Mouse (Mus musculus): ENCODE measurements around the gene Gdpd5. TPM values are rescaled to one million over a fixed set of nuclear protein-coding genes. Genes with fewer than 3 reads are reported as not detected.

Gene Gdpd5
- polyA plus RNA-seq, 1 experiment from 2014 or later: 24.2 TPM

DNA sequence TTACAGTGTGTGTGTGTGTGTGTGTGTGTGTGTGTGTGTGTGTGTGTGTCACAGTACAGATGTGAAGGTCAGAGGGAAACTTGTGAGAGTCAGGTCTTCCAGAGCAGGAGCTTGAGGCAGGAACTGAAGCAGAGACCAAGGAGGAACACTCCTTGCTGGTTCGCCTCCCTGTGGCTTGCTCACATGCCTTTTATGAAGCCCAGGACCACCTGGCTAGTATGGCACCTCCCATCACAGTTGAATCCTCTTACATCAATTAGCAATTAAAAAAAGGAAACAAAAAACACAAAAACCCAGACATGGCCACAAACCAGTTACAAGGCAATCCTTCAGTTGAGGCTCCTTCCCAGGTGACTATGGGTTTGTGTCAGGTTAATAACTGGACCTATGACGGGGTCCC is 81.9 kb downstream of the Gdpd5 start:
- Histone ChIP-seq H3K36me3 (peaks cover 38% of the 10 kb centered on the region), H3K27me3 (ENCODE audit: insufficient read depth, poor library complexity, severe bottlenecking) (peaks cover 11% of the 10 kb centered on the region; the same call in 1 of the 2 replicates), H3K4me1 (peaks cover 35% of the 10 kb centered on the region), H3K27ac (no peak overlapping the region), H3K4me3 (no peak overlapping the region), H3K9me3 (no peaks in the 10 kb centered on the region)
- DNase-seq (ENCODE audit: low spot score): no peak
- 83% methylated on average over 2 of the region's 2 CpGs for WGBS

DNA sequence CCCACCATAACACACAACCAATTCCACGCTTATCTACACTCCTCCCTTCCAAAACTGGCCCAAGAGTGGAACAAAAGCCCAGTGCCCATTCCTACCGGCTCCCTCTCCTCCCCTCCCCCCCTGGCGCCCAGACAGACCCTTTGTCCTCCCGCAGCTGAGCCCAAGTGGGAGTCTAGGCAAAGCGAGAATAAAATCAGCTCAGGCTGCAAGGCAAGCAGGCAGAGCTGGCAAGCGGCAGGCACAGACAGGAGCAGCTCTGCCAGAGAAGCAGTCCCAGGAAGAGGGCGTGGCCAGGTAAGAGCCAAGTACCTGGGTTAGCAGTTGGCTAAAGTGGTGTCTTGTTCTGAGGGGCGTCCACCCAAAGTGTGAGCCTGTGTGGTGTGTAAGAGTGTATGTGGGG is 84.6 kb downstream of the Gdpd5 start, which contains the start of gene Klhl35:
TSS of gene Klhl35 (plus strand) at position 194 of the 400 bp plus-strand sequence.
- DNase-seq (ENCODE audit: low spot score): no peak
- Histone ChIP-seq H3K27ac (peak within 1 kb of the TSS; percentile 63), H3K36me3 (peaks cover 11% of the 10 kb centered on the region), H3K27me3 (ENCODE audit: insufficient read depth, poor library complexity, severe bottlenecking) (peaks cover 28% of the 10 kb centered on the region; the same call in 1 of the 2 replicates), H3K9me3 (no peaks in the 10 kb centered on the region), H3K4me1 (peaks cover 46% of the 10 kb centered on the region), H3K4me3 (no peak within 1 kb of the TSS; the same call in 1 of the 2 replicates)
- WGBS: 18% methylated on average over 8 of the region's 8 CpGs

DNA sequence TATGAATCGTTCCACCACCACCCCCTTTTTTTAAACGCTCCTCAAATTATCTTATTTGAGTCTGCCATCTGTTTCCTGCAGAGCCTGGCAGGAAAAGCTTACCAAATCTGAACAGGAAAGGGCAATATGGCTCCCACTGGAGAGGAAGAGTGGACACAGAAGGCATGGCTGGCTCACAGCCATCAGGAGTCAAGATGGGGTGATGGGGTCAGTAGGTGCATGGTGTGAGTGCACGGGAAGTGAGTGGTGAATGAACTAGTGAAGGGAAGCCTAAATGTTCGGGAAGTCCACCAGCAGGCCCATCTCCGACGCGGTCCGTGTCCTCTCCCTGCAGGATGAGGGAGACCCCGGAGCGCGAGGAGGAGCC is 86.7 kb downstream of the Gdpd5 start:
- H3K4me3 ChIP-seq: peak overlapping the region; percentile 67
- DNase-seq (ENCODE audit: low spot score): no peak
- peaks cover 30% of the 10 kb centered on the region; the same call in 1 of the 2 replicates for H3K27me3 ChIP-seq (ENCODE audit: insufficient read depth, poor library complexity, severe bottlenecking)
- peaks cover 19% of the 10 kb centered on the region for H3K36me3 ChIP-seq
- no peaks in the 10 kb centered on the region for H3K9me3 ChIP-seq
- peaks cover 46% of the 10 kb centered on the region for H3K4me1 ChIP-seq
- H3K27ac ChIP-seq: peak overlapping the region; percentile 94
- WGBS: 22% methylated on average over 9 of the region's 11 CpGs

DNA sequence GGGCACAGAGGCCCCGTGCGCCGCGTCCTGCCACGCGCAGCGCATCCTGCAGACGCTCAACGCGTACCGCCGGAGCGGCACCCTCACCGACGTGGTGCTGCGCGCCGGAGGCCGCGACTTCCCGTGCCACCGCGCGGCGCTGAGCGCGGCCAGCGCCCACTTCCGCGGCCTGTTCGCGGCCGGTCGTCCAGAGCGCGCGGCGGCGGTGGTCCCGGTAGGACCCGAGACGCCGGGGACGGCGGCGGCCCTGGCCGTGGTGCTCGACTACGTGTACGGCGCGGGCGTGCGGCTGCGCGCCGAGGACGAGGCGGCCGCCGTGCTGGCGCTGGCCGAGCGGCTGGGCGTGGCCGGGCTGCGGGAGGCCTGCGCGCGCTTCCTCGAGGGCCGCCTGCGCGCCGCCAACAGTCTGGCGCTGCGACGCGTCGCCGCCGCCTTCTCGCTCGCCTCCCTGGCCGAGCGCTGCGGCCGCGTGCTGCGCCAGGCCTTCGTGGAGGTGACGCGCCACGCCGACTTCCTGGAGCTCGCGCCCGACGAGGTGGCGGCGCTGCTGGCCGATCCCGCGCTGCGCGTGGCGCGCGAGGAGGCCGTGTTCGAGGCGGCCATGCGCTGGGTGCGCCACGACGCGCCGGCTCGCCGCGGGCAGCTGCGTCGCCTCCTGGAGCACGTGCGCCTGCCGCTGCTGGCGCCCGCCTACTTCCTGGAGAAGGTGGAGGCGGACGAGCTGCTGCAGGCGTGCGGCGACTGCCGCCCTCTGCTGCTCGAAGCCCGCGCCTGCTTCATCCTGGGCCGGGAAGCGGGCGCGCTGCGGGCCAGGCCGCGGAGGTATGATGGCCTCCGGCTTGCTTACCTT is 87.3 kb downstream of the Gdpd5 start:
- peak; percentile 87 for DNase-seq (ENCODE audit: low spot score)
- Histone ChIP-seq H3K9me3 (no peaks in the 10 kb centered on the region), H3K27me3 (ENCODE audit: insufficient read depth, poor library complexity, severe bottlenecking) (peaks cover 30% of the 10 kb centered on the region; the same call in 1 of the 2 replicates), H3K4me3 (peak overlapping the region; percentile 67), H3K36me3 (peaks cover 24% of the 10 kb centered on the region), H3K4me1 (peaks cover 47% of the 10 kb centered on the region), H3K27ac (peak overlapping the region; percentile 94)
- 2% methylated on average over 141 of the region's 145 CpGs for WGBS

DNA sequence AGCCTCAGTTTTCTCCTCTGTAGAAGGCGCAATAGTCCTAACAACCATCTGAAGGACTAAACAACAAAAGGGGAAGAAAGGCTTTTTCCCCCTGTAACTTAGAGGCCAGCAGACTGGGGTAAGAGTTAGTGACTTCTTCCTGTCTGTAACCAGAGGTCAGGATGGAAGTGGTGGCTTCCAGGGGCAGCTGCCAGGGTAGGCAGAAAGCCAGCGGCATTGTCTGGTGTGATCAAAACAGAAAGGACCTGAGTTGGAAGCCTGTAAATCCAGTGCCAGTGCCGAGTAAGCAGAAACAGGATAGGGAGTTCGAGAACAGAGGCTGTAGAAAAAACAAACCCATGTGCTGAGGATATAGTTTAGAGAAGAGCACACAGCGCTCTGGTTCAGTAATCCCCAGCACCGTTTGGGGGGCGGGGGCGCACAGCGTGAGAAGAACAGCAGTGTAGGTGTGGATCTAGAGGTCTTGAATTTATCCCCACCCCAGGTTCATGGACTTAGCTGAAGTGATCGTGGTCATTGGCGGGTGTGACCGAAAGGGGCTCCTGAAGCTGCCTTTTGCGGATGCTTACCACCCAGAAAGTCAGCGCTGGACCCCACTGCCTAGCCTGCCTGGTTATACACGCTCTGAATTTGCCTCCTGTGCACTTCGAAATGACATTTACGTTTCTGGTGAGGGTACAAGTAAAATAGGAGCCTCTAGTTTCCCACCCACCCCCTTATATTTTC is 88.6 kb downstream of the Gdpd5 start:
- Histone ChIP-seq H3K9me3 (no peaks in the 10 kb centered on the region), H3K27me3 (ENCODE audit: insufficient read depth, poor library complexity, severe bottlenecking) (peaks cover 30% of the 10 kb centered on the region; the same call in 1 of the 2 replicates), H3K4me1 (peaks cover 58% of the 10 kb centered on the region), H3K4me3 (no peak overlapping the region), H3K27ac (no peak overlapping the region), H3K36me3 (peaks cover 29% of the 10 kb centered on the region)
- 80% methylated on average over 17 of the region's 17 CpGs for WGBS
- peak; percentile 71 for DNase-seq (ENCODE audit: low spot score)

DNA sequence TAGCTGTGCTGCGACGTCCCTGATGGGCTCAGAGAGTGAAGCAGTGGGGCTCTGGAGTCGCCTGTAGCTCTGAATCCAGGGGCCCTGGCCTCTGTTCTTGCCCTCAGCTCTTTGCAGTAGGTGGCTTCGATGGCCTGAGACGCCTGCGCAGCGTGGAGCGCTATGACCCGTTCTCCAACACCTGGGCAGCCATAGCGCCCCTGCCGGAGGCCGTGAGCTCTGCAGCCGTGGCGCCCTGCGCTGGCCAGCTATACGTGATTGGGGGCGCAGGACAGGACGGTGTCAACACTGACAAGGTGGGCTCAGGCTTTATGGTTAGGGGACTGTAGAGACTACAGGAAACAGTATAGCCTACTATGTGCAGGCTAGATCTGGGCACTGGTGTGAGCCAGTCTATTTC is 90.4 kb downstream of the Gdpd5 start:
- peaks cover 49% of the 10 kb centered on the region for H3K4me1 ChIP-seq
- no peaks in the 10 kb centered on the region for H3K9me3 ChIP-seq
- peaks cover 30% of the 10 kb centered on the region; the same call in 1 of the 2 replicates for H3K27me3 ChIP-seq (ENCODE audit: insufficient read depth, poor library complexity, severe bottlenecking)
- peaks cover 35% of the 10 kb centered on the region for H3K36me3 ChIP-seq
- H3K27ac ChIP-seq: no peak overlapping the region
- H3K4me3 ChIP-seq: no peak overlapping the region
- DNase-seq (ENCODE audit: low spot score): peak; percentile 74
- 54% methylated on average over 18 of the region's 18 CpGs for WGBS

DNA sequence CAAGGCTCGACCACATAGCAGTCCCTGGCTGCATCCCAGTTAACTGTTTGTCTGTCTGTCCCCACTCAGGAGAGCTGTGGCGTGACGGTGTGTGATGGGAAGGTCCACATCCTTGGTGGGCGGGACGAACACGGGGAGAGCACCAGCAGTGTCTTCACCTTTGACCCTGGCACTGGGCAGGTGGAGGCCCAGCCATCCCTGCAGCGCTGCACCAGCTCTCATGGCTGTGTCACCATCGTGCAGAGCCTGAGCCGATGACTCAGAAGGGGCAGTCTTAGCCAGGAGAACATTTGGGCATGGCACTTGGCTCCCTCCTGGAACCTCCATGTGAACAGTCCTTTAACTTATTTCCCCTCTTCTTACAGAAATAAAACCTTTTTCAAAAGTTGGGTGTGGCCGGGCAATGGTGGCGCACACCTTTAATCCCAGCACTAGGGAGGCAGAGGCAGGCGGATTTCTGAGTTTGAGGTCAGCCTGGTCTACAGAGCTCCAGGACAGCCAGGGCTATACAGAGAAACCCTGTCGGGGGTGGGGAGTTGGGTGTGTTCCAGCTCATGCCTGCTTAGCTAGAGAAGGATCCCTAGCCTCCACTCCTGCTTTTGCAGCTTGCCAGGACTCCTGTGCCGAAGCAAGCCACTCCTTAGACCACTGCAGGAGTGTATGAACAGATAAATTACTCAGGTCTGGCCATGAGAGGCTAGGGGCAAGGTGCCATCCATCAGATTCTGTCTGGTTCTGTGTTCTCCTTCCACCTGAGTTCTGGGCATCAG is 92.6 kb downstream of the Gdpd5 start:
- Histone ChIP-seq H3K4me3 (no peak overlapping the region), H3K9me3 (no peaks in the 10 kb centered on the region), H3K27ac (peak overlapping the region; percentile 17; the same call in 1 of the 2 replicates), H3K36me3 (peaks cover 58% of the 10 kb centered on the region), H3K27me3 (ENCODE audit: insufficient read depth, poor library complexity, severe bottlenecking) (peaks cover 17% of the 10 kb centered on the region; the same call in 1 of the 2 replicates), H3K4me1 (peaks cover 29% of the 10 kb centered on the region)
- no peak for DNase-seq (ENCODE audit: low spot score)
- WGBS: 80% methylated on average over 14 of the region's 14 CpGs

DNA sequence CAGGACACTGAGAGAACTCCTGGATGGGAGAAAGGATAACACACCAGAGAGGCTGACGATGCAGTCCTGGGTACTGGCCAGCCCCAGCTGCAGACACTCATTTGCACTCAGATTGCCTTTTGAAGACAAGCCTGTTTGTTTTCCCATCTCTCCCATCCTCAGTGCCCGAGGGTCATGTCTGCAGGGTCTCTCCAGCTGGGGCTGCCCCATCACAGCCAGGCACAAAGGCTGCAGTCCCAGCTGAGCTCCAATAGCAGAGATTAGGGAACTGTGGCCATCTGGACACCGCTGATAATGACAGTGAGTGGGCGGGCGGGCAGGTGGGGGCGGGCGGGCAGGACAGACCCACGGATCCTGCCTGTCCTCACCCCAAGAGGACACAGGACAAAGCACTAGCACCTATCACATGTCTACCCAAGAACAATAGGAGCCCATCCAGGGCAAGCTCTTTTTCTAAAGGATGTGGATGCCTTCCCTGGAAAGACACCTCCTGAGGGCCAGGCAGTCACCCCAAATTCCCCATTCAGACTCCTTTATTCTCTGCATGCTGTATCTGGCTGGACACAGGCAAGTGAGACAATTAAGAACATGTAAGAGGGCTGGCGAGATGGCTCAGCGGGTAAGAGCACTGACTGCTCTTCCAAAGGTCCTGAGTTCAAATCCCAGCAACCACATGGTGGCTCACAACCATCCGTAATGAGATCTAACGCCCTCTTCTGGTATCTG is 93.8 kb downstream of the Gdpd5 start:
- H3K9me3 ChIP-seq: no peaks in the 10 kb centered on the region
- 43% methylated on average over 12 of the region's 12 CpGs for WGBS
- DNase-seq (ENCODE audit: low spot score): peak; percentile 94
- H3K36me3 ChIP-seq: peaks cover 70% of the 10 kb centered on the region
- H3K27ac ChIP-seq: peak overlapping the region; percentile 17; the same call in 1 of the 2 replicates
- H3K4me3 ChIP-seq: no peak overlapping the region
- peaks cover 32% of the 10 kb centered on the region for H3K4me1 ChIP-seq
- H3K27me3 ChIP-seq (ENCODE audit: insufficient read depth, poor library complexity, severe bottlenecking): peaks cover 10% of the 10 kb centered on the region; the same call in 1 of the 2 replicates

DNA sequence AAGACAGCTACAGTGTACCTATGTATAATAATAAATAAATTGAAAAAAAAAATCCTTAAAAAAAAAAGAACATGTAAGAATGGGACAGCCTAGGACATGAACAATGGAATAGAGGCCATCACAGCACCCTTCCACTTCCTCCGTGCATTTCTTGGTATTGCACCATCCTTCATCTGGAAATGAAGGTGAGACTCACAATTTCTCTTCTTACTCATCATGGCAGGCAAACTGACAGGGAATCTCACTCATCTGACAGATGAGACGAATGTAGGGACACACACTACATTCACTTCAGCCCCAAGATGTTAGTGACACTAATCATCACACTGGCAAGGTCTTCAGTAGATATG is 94.3 kb downstream of the Gdpd5 start:
- H3K27ac ChIP-seq: no peak overlapping the region
- DNase-seq (ENCODE audit: low spot score): no peak

DNA sequence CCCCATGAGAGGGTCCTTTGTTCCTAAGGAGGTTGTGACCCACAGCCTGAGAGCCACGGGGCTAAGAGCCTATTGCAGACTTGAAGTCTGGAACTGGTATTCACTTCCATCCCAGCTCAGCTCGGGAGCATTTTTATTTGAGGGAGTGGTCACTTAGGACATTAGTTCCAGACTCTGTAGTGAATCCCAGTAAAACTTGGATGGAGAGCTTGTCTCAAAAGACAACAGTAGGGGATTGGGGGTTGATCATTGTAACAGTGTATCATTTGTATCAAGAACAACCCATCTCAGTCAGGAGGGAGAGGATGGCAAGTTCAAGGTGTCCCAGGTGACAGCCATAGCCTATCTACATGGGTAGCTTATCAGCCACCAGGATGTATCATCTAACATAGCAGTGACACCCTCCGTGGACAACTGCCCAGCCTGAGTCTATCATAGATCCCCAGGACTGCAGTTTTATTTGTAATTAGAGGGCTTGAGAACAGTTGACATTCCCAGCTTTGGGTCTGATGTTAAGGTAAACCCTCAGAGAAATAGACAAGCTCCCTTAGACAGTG is 95.4 kb downstream of the Gdpd5 start:
- H3K27ac ChIP-seq: no peak overlapping the region
- peaks cover 48% of the 10 kb centered on the region for H3K4me1 ChIP-seq
- DNase-seq (ENCODE audit: low spot score): no peak
- 47% methylated on average over 3 of the region's 3 CpGs for WGBS
- H3K4me3 ChIP-seq: no peak overlapping the region
- peaks cover 83% of the 10 kb centered on the region for H3K36me3 ChIP-seq
- no peaks in the 10 kb centered on the region for H3K27me3 ChIP-seq (ENCODE audit: insufficient read depth, poor library complexity, severe bottlenecking)
- H3K9me3 ChIP-seq: no peaks in the 10 kb centered on the region

More for the DNA sequence above, 94.3 kb downstream of the Gdpd5 start:
- H3K36me3 ChIP-seq: peaks cover 75% of the 10 kb centered on the region
- H3K9me3 ChIP-seq: no peaks in the 10 kb centered on the region
- peaks cover 4% of the 10 kb centered on the region; the same call in 1 of the 2 replicates for H3K27me3 ChIP-seq (ENCODE audit: insufficient read depth, poor library complexity, severe bottlenecking)
- H3K4me3 ChIP-seq: no peak overlapping the region
- 78% methylated on average over 2 of the region's 2 CpGs for WGBS
- peaks cover 38% of the 10 kb centered on the region for H3K4me1 ChIP-seq

DNA sequence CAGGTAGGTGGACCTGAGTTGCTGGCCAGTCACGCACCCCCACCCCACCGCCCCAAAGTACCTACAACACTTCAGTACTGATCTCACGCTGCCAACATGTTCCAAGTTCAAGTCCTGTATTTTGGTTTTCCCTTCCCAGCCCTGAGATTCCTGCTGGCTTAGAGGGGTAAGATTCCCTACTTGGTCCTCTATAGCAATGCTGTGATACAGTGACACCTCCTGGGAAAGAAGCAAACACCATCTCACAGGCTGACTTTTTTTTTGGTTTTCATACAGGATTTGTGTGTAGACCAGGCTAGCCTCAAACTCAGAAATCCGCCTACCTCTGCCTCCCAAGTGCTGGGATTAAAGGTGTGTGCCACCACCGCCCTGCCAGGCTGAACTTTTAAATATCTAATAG is 96.0 kb downstream of the Gdpd5 start:
- peaks cover 83% of the 10 kb centered on the region for H3K36me3 ChIP-seq
- DNase-seq (ENCODE audit: low spot score): no peak
- no peaks in the 10 kb centered on the region for H3K27me3 ChIP-seq (ENCODE audit: insufficient read depth, poor library complexity, severe bottlenecking)
- H3K4me3 ChIP-seq: no peak overlapping the region
- H3K27ac ChIP-seq: no peak overlapping the region
- no peaks in the 10 kb centered on the region for H3K9me3 ChIP-seq
- 90% methylated on average over 5 of the region's 5 CpGs for WGBS
- peaks cover 54% of the 10 kb centered on the region for H3K4me1 ChIP-seq

DNA sequence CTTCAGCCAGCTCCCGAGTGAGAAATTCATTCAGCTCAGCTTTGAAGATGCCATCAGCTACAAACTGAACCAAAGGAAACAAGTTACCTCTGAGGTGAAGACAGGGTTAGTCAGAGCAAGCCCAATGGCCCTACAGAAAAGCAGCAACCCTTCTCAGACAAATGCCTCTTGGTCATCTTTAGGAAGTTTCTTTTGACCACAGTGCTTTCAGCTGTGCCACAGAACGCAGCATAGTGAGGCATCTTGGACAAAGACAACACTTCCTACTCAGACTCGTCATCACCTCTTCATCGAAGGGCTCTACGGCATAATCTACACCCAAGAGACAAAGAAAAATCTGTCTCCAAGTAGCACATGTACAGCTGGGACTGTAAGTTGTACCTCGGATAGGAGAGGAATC is 101.4 kb downstream of the Gdpd5 start:
- H3K9me3 ChIP-seq: no peaks in the 10 kb centered on the region
- peak overlapping the region; percentile 99 for H3K27ac ChIP-seq
- WGBS: 1% methylated on average over 6 of the region's 6 CpGs
- DNase-seq (ENCODE audit: low spot score): no peak
- H3K36me3 ChIP-seq: peaks cover 50% of the 10 kb centered on the region
- peak overlapping the region; percentile 94 for H3K4me3 ChIP-seq
- H3K27me3 ChIP-seq (ENCODE audit: insufficient read depth, poor library complexity, severe bottlenecking): peaks cover 12% of the 10 kb centered on the region; the same call in 1 of the 2 replicates
- peaks cover 40% of the 10 kb centered on the region for H3K4me1 ChIP-seq

Data from heart, embryonic 10.5 days (tissue).